Mouse (Mus musculus) lung, embryonic 16.5 days (tissue): ENCODE results near the gene Ovca2. TPM values are rescaled to one million over a fixed set of nuclear protein-coding genes. Genes with fewer than 3 reads are reported as not detected.
A peak's percentile ranks its signal among the peaks of the same experiment; 100 is the strongest.

Source experiments
- ATAC-seq: fragments of 200-750 bp; cut with Nextera tagmentation; 2 replicates; pipeline ENCODE4 v1.8.0; 2017; ENCODE audit warnings: low read depth, mild to moderate bottlenecking, moderate library complexity
- H3K27ac ChIP-seq: fragments of 300-500 bp; sonication (generic); 2 replicates; pipeline ENCODE4 v1.5.1; 2014; ENCODE audit warnings: mild to moderate bottlenecking, control low read depth, low read length
- H3K27me3 ChIP-seq: fragments of 300-500 bp; sonication (generic); 2 replicates; pipeline ENCODE4 v1.6.1; 2014; ENCODE audit warnings: low read depth, low read length, mixed read lengths; ENCODE audit not compliant: control insufficient read depth, insufficient read depth
- H3K36me3 ChIP-seq: fragments of 300-500 bp; sonication (generic); 2 replicates; pipeline ENCODE4 v1.6.1; 2014; ENCODE audit warnings: low read length; ENCODE audit not compliant: control insufficient read depth, insufficient read depth
- H3K4me1 ChIP-seq: fragments of 300-500 bp; sonication (generic); replicated peaks from 2 replicates; pipeline ENCODE4 v1.6.1; 2014; ENCODE audit warnings: low read length, mixed read lengths; ENCODE audit not compliant: control insufficient read depth, insufficient read depth
- H3K4me2 ChIP-seq: fragments of 300-500 bp; sonication (generic); 2 replicates; pipeline ENCODE4 v1.6.1; 2014; ENCODE audit warnings: low read depth, low read length, control low read depth
- H3K4me3 ChIP-seq: fragments of 300-500 bp; sonication (generic); 2 replicates; pipeline ENCODE4 v1.5.1; 2014; ENCODE audit warnings: mild to moderate bottlenecking, low read length, control low read depth
- H3K9ac ChIP-seq: fragments of 300-500 bp; sonication (generic); 2 replicates; pipeline ENCODE4 v1.6.1; 2014; ENCODE audit warnings: low read length, control low read depth
- H3K9me3 ChIP-seq: fragments of 300-500 bp; sonication (generic); 2 replicates; pipeline ENCODE4 v1.6.1; 2016; ENCODE audit warnings: low read length; ENCODE audit not compliant: control insufficient read depth
- WGBS: fragments of 180-500 bp; shearing (Covaris S2); extraction: QIAGEN DNeasy Blood & Tissue Kit; methylation state at CpG from one replicate; pipeline ENCODE4 v1.1.7; 2014; 5-methylcytosine and 5-hydroxymethylcytosine counted together
- polyA plus RNA-seq: library from polyadenylated mRNA; unstranded; fragments of >200 nt; fragmentation: Nextera tagmentation; extraction: Ambion mirVana; gene quantifications from 2 replicates; pipeline ENCODE4 v1.2.1, GENCODE M21; 2015

Gene Ovca2
- polyA plus RNA-seq, 1 experiment from 2014 or later, result 24.0 TPM

DNA sequence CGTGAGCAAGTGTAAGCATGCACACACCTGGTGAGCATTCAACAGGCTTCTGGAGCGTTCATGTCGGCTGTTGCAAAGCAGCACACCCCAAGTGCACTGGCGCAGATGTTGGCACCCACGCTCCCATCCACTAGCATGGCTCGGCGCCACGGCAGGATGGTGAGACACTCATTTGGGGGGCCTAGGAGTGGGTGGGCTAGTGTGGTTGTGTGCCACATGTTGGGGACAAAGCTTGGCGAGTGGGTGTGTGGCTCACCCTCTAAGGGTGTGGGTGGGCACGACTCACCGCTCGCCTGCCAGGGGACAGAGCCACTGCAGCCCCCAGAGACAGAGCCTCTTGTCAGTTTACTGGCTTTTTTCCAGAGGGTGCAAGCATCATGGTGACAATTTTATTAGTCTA is 22.3 kb upstream of the Ovca2 start:
- no peak overlapping the region for H3K4me3 ChIP-seq
- WGBS, result 78% methylated on average over 12 of the region's 12 CpGs
- no peaks in the 10 kb centered on the region for H3K36me3 ChIP-seq
- H3K27ac ChIP-seq, result no peak overlapping the region
- H3K9me3 ChIP-seq, result no peaks in the 10 kb centered on the region
- H3K4me2 ChIP-seq, result no peak overlapping the region
- peaks cover 8% of the 10 kb centered on the region; the same call in 1 of the 2 replicates for H3K27me3 ChIP-seq
- no peak overlapping the region for H3K9ac ChIP-seq
- H3K4me1 ChIP-seq, result peaks cover 11% of the 10 kb centered on the region
- 0 out of 2 replicates have a peak, but pooled peaks have one; percentile 20 for ATAC-seq

GRCm38 (mm10) chr11:75199951-75200350 is 21.3 kb upstream of the Ovca2 start:
- H3K27me3 ChIP-seq, result peaks cover 17% of the 10 kb centered on the region
- no peak overlapping the region for H3K4me3 ChIP-seq
- H3K36me3 ChIP-seq, result no peaks in the 10 kb centered on the region
- H3K9ac ChIP-seq, result no peak overlapping the region
- 60% methylated on average over 5 of the region's 5 CpGs for WGBS
- peaks cover 14% of the 10 kb centered on the region for H3K4me1 ChIP-seq
- no peak for ATAC-seq
- no peak overlapping the region for H3K27ac ChIP-seq
- no peaks in the 10 kb centered on the region for H3K9me3 ChIP-seq
- no peak overlapping the region for H3K4me2 ChIP-seq

DNA sequence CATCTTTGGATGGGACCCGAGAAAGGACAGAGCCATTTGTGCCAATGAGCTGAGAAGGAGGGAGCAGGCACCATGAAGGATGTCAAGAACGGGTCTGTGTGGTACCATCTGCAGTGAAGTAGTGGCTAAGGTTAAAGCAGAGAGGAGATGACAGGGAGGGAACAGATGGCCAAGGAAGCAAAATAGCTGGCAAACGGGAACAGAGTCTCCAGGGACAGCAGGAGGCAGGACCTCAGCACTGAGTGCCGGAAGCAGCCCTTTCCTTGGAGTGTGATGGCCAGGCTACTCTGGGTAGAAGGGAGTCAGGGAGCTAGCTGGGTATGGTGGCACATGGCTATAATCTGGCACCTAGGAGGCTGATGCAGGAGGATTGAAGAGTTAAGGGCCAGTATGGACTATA is 20.2 kb upstream of the Ovca2 start:
- ATAC-seq, result no peak
- peaks cover 29% of the 10 kb centered on the region for H3K27me3 ChIP-seq
- H3K9ac ChIP-seq, result no peak overlapping the region
- H3K4me3 ChIP-seq, result no peak overlapping the region
- H3K9me3 ChIP-seq, result no peaks in the 10 kb centered on the region
- no peak overlapping the region for H3K27ac ChIP-seq
- WGBS, result 70% methylated on average over 4 of the region's 4 CpGs
- no peak overlapping the region for H3K4me2 ChIP-seq
- H3K4me1 ChIP-seq, result peaks cover 26% of the 10 kb centered on the region
- no peaks in the 10 kb centered on the region for H3K36me3 ChIP-seq

DNA sequence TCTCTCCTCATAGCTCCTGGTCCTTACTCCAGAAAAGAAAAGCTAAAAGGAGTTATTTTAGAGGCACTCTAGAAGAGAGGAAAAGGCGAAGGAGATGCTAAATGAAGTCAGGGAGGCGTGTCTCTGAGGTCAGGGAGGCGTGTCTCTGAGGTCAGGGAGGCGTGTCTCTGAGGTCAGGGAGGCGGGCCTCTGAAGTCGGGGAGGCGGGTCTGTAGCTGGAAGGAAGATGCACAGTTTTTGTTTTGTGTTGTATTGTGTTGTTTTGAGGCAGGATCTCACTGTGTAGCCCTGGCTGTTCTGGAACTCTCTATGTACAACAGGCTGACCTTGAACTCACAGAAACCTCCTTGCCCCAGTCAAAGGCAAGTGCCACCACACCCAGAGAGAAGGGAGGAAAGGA is 19.3 kb upstream of the Ovca2 start:
- H3K4me3 ChIP-seq, result no peak overlapping the region
- H3K9ac ChIP-seq, result no peak overlapping the region
- H3K4me2 ChIP-seq, result no peak overlapping the region
- peaks cover 37% of the 10 kb centered on the region for H3K27me3 ChIP-seq
- WGBS, result 41% methylated on average over 7 of the region's 7 CpGs
- no peaks in the 10 kb centered on the region for H3K9me3 ChIP-seq
- H3K36me3 ChIP-seq, result no peaks in the 10 kb centered on the region
- H3K4me1 ChIP-seq, result peaks cover 34% of the 10 kb centered on the region
- no peak for ATAC-seq
- no peak overlapping the region for H3K27ac ChIP-seq

- no peak overlapping the region for H3K9ac ChIP-seq
- no peak overlapping the region for H3K4me3 ChIP-seq
- H3K36me3 ChIP-seq, result no peaks in the 10 kb centered on the region
- ATAC-seq, result no peak
- WGBS, result 59% methylated on average over 6 of the region's 6 CpGs
- no peak overlapping the region for H3K4me2 ChIP-seq
- H3K27me3 ChIP-seq, result peaks cover 38% of the 10 kb centered on the region
- no peaks in the 10 kb centered on the region for H3K9me3 ChIP-seq
- peaks cover 25% of the 10 kb centered on the region for H3K4me1 ChIP-seq
- H3K27ac ChIP-seq, result no peak overlapping the region
These were observed 17.5 kb upstream of the Ovca2 start for GRCm38 (mm10) chr11:75196131-75196530.

GRCm38 (mm10) chr11:75194850-75195461 is 16.3 kb upstream of the Ovca2 start:
- Histone ChIP-seq H3K9ac (peak overlapping the region; percentile 62), H3K27me3 (peaks cover 38% of the 10 kb centered on the region), H3K27ac (no peak overlapping the region), H3K9me3 (no peaks in the 10 kb centered on the region), H3K36me3 (no peaks in the 10 kb centered on the region), H3K4me3 (peak overlapping the region; percentile 59), H3K4me1 (peaks cover 25% of the 10 kb centered on the region), H3K4me2 (peak overlapping the region; percentile 93)
- WGBS, result under 1% methylated on average over 39 of the region's 39 CpGs
- ATAC-seq, result no peak

DNA sequence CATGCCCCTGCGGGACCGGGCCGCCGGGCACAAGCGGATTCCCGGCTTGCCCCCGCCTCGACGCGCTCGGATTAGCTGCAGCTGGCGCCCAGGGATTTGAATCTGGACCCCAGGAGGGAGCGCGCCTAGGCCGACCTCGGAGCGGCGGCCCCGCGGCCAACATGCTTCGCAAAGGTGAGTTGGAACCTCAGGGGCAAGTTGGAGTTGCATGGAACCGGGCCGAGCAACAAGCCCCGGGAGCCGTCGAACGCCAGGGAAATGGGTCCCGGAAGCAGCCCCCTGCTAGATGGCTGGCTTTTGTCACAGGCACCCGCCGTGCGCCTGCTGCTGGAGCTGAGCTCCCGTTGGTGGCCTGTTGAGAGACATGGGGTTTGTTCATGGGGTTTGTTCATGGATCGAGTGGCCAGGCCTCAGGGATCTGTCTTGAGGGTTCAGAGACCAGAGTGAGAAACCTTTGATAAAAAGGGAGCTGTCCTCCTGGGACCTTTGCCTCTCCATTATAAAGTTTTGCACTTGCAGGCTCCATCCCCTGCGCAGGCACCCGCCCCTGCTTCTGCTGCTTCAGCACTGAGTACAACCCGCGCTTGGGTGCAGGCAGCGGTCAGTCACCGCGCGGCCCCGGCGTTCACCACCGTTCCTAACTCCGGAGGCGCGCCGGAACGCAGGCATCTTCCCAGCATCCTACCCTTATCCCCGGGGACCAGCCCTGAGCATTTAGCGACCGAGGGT is 15.7 kb upstream of the Ovca2 start:
- ATAC-seq, result no peak
- under 1% methylated on average over 52 of the region's 52 CpGs for WGBS
- no peaks in the 10 kb centered on the region for H3K36me3 ChIP-seq
- peaks cover 30% of the 10 kb centered on the region for H3K4me1 ChIP-seq
- H3K4me3 ChIP-seq, result peak overlapping the region; percentile 59
- H3K27me3 ChIP-seq, result peaks cover 38% of the 10 kb centered on the region
- no peak overlapping the region for H3K27ac ChIP-seq
- H3K4me2 ChIP-seq, result peak overlapping the region; percentile 93
- no peaks in the 10 kb centered on the region for H3K9me3 ChIP-seq
- peak overlapping the region; percentile 62 for H3K9ac ChIP-seq

GRCm38 (mm10) chr11:75193256-75194071 is 14.8 kb upstream of the Ovca2 start, which contains the start of gene Rtn4rl1:
Gene Rtn4rl1 (plus strand): TSS chr11:75193783.
- no peaks in the 10 kb centered on the region for H3K9me3 ChIP-seq
- peak within 1 kb of the TSS; percentile 93 for H3K4me2 ChIP-seq
- no peak within 1 kb of the TSS for H3K27ac ChIP-seq
- peak within 1 kb of the TSS; percentile 62 for H3K9ac ChIP-seq
- peaks cover 38% of the 10 kb centered on the region for H3K27me3 ChIP-seq
- peak; percentile 28 for ATAC-seq
- no peaks in the 10 kb centered on the region for H3K36me3 ChIP-seq
- WGBS, result under 1% methylated on average over 70 of the region's 84 CpGs
- H3K4me1 ChIP-seq, result peaks cover 32% of the 10 kb centered on the region
- H3K4me3 ChIP-seq, result peak within 1 kb of the TSS; percentile 59
